Mouse (Mus musculus): ENCODE measurements at regions not wholly inside any gene's neighbourhood (a gene's known extent, or its start where the extent isn't known, plus 50 kb on each side); places are given as distances from the start of the nearest gene placed in this dataset.

DNA sequence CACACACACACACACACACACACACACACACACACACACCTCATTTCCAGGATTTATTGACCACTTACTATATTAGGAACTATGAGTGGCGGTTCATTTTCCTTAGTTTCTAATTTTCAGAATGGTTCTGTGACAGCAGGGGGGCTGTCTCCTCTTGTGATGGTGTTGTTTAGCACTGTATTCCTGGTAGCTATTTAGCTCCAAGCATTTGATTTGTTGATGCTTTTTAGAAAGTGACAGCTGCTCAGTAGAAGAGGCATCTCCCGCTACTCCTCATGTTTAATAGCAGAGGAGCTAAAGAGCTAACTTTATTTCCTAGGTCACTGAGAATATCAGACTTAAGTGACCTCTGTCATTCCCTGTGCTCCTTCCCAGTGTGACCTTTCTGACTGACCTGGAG lies 291.8 kb downstream of the Med10 start:
- TF ChIP-seq POLR2A (IDR thresholded peaks at IDR 0.05; ENCODE audit: borderline replicate concordance, low read depth, low read length) (no peak), CTCF (IDR thresholded peaks at IDR 0.05; ENCODE audit: low read depth, low read length) (no peak)
